8 mouse cellular contexts compared by ENCODE assay signal in the genomic region with DNA sequence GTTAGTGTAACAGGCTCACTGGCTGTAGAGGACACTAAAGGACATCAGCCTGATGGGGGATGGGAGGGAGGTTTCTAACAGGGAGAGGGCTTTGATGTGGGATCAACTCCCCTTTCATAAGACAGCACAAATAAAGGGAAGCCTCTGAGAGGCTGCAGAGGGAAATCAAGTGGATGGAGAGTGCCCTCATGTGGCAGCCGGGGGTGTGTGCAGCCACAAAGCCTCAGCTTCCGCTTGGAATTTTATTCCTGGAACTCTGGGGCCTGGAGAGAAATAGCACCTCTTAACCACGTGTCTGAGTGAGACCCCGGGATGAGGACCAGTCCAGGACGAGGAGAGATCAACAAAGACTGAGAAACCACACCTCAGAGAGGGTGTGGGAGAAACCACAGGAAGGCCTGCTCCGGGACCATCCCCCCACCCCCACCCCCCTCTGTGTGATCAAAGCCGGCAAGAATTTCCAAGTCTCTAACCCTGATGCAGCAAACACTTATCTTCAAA. TPM values are rescaled to one million over a fixed set of nuclear protein-coding genes. Genes with fewer than 3 reads are reported as not detected.
DNase-seq lines count a peak whose midpoint lies in the region; ATAC-seq and TF ChIP-seq lines count a peak whose summit lies in the region.

No protein-coding gene starts in this region.

- no peaks in the 10 kb centered on the region for H3K36me3 ChIP-seq in hindbrain, postnatal 0 days (ENCODE audit: insufficient read depth, low read length)
- H3K36me3 ChIP-seq in megakaryocyte, embryonic 14.5 days (replicated peaks; ENCODE audit: low read length), result no peaks in the 10 kb centered on the region

- no peak overlapping the region for H3K4me2 ChIP-seq in hindbrain, postnatal 0 days (ENCODE audit: low read depth, low read length)

- no peak overlapping the region for H3K27ac ChIP-seq in cortical plate, adult 2 months (ENCODE audit: insufficient read depth, low read length)
- 0 out of 2 replicates have a peak overlapping the region, but pooled peaks have one; percentile 2 for H3K27ac ChIP-seq in hindbrain, postnatal 0 days

- H3K9me3 ChIP-seq in hindbrain, postnatal 0 days (ENCODE audit: low read length), result no peaks in the 10 kb centered on the region
- H3K9me3 ChIP-seq in megakaryocyte, embryonic 14.5 days, result no peaks in the 10 kb centered on the region

- DNase-seq in adrenal gland, adult 2 months, result peak; percentile 72
- peak; percentile 76 for DNase-seq in gastrocnemius, postnatal 10 days
- DNase-seq in hindbrain, postnatal 0 days (ENCODE audit: low spot score), result peak; percentile 87
- DNase-seq in left cerebral cortex, adult 8-10 months (ENCODE audit: low spot score in 2 of 2), result peak; percentile 34 to 62
- peak; percentile 58 for DNase-seq in right cerebral cortex, postnatal 25 days

- H3K4me3 ChIP-seq in cortical plate, adult 2 months (ENCODE audit: insufficient read depth, low read length), result no peak overlapping the region
- no peak overlapping the region for H3K4me3 ChIP-seq in hindbrain, postnatal 0 days (ENCODE audit: low read length)
- H3K4me3 ChIP-seq in megakaryocyte, embryonic 14.5 days (replicated peaks), result peak overlapping the region; percentile 6

- WGBS in hindbrain, postnatal 0 days, result 4% methylated on average over 7 of the region's 7 CpGs

- TF ChIP-seq CTCF in cortical plate, adult 2 months (IDR thresholded peaks at IDR 0.05; ENCODE audit: extremely low read depth, insufficient read depth, low read length), result peak; percentile 72
- TF ChIP-seq CTCF in hindbrain, postnatal 0 days (IDR thresholded peaks at IDR 0.05; ENCODE audit: low read depth), result peak; percentile 93

- no peak for TF ChIP-seq POLR2A in cortical plate, adult 2 months (IDR thresholded peaks at IDR 0.05; ENCODE audit: extremely low read depth, insufficient read depth, low read length)

- ATAC-seq in hindbrain, postnatal 0 days, result peak; percentile 85
- ATAC-seq in inflammation-experienced regulatory T-cells, adult 6 months, result no peak

- H3K4me1 ChIP-seq in cortical plate, adult 2 months (ENCODE audit: control insufficient read depth, insufficient read depth, low read length), result peaks cover 14% of the 10 kb centered on the region
- no peaks in the 10 kb centered on the region for H3K4me1 ChIP-seq in hindbrain, postnatal 0 days (ENCODE audit: insufficient read depth, low read length)
- peaks cover 15% of the 10 kb centered on the region for H3K4me1 ChIP-seq in megakaryocyte, embryonic 14.5 days

- H3K27me3 ChIP-seq in hindbrain, postnatal 0 days (ENCODE audit: insufficient read depth, low read length), result no peaks in the 10 kb centered on the region
- peaks cover 27% of the 10 kb centered on the region for H3K27me3 ChIP-seq in megakaryocyte, embryonic 14.5 days (replicated peaks)

- H3K9ac ChIP-seq in hindbrain, postnatal 0 days (replicated peaks; ENCODE audit: low read length), result no peak overlapping the region

RNA-seq across cellular contexts. Expression of a gene that starts 27.2 kb away (rescaled TPM):
- total RNA-seq in adrenal gland, adult 2 months (2021), result under 1 TPM; 0.55 to 0.69 TPM
- polyA plus RNA-seq in adrenal gland, adult 2 months (2012; rRNA removed), result 0.42 and 0.50 TPM in 2 replicates
- polyA plus RNA-seq in cortical plate, adult 2 months (2012; rRNA removed), result 54.4 and 57.8 TPM in 2 replicates
- under 1 TPM; 0.45 to 0.59 TPM for total RNA-seq in gastrocnemius, postnatal 10 days (2021)
- 11.1 and 11.8 TPM in 2 replicates for total RNA-seq in hindbrain, postnatal 0 days (2014; rRNA removed)
- polyA plus RNA-seq in hindbrain, postnatal 0 days (2015; fragmentation: Nextera tagmentation; extraction: Ambion mirVana), result 3.0 and 3.5 TPM in 2 replicates
- 10 to 100 TPM; 76.7 to 90.1 (median 84.9) TPM for total RNA-seq in left cerebral cortex, adult 8-10 months (2022)
- not detected in 2 replicates for polyA plus RNA-seq in megakaryocyte, embryonic 14.5 days (2012; ENCODE audit: insufficient read depth, low replicate concordance)
- under 1 TPM; 0.44 to 0.74 (median 0.61) TPM for polyA plus RNA-seq in inflammation-experienced regulatory T-cells, adult 6 months (2017; shearing (Covaris generic))

RNA-seq across cellular contexts. Expression of a gene that starts 39.4 kb away (rescaled TPM):
- total RNA-seq in adrenal gland, adult 2 months (2021), result 1 to 10 TPM in 1 of 2 experiments, under 1 TPM in 1; 0.78 to 1.6 TPM
- polyA plus RNA-seq in adrenal gland, adult 2 months (2012; rRNA removed), result 1.5 and 1.9 TPM in 2 replicates
- polyA plus RNA-seq in cortical plate, adult 2 months (2012; rRNA removed), result 2.4 and 2.5 TPM in 2 replicates
- total RNA-seq in gastrocnemius, postnatal 10 days (2021), result under 1 TPM; 0.21 to 0.41 TPM
- 2.2 and 3.7 TPM in 2 replicates for total RNA-seq in hindbrain, postnatal 0 days (2014; rRNA removed)
- polyA plus RNA-seq in hindbrain, postnatal 0 days (2015; fragmentation: Nextera tagmentation; extraction: Ambion mirVana), result 0.87 and 0.89 TPM in 2 replicates
- total RNA-seq in left cerebral cortex, adult 8-10 months (2022), result 1 to 10 TPM; 2.3 to 2.9 (median 2.8) TPM
- not detected in 2 replicates for polyA plus RNA-seq in megakaryocyte, embryonic 14.5 days (2012; ENCODE audit: insufficient read depth, low replicate concordance)
- polyA plus RNA-seq in inflammation-experienced regulatory T-cells, adult 6 months (2017; shearing (Covaris generic)), result not detected

Comparison
In these comparisons a context has a peak if more than half of its experiments do, and no peak if none do; other contexts are left out.
1. RNA of a gene that starts 27.2 kb away (polyA plus RNA-seq): 54.4 to 57.8 TPM in cortical plate, adult 2 months; 3.0 to 3.5 TPM in hindbrain, postnatal 0 days, 0.44 to 0.74 TPM in inflammation-experienced regulatory T-cells, adult 6 months, 0.42 to 0.50 TPM in adrenal gland, adult 2 months and not detected in megakaryocyte, embryonic 14.5 days; every median in the first group is over 10 times any median in the second.
2. Peak in every context shown above with its lines, with median percentiles within 50 percentile points of each other: DNase-seq.